Mouse (Mus musculus) c-Kit-positive CD71-positive TER-119-negative erythroid progenitor cells, embryonic 14.5 days (primary cell): ENCODE measurements at regions not wholly inside any gene's neighbourhood (a gene's known extent, or its start where the extent isn't known, plus 50 kb on each side); places are given as distances from the start of the nearest gene placed in this dataset.

ENCODE experiments used
- DNase-seq: peaks from one replicate; pipeline ENCODE4 v3.0.0-alpha.2; 2013; ENCODE audit warnings: low read depth

DNA sequence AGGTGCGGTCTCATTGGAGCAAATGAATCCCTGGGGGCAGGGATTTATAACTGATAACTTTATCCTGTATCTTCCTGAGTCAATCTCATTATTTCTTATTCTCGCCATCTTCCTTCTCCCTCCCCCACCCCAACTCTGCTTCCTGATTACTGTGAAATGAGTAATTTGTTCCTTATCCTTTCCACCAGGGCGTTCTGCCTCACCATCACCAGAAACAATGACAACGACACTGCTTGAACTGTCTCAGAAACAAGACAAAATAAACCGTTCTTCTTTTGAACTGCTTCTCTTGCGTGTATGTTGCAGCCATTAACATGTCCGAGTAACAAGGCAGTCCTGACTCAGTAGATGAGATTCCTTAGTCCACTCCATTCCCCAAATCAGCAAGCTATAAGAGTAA is 246.0 kb upstream of the Trib2 start:
- no peak for DNase-seq

DNA sequence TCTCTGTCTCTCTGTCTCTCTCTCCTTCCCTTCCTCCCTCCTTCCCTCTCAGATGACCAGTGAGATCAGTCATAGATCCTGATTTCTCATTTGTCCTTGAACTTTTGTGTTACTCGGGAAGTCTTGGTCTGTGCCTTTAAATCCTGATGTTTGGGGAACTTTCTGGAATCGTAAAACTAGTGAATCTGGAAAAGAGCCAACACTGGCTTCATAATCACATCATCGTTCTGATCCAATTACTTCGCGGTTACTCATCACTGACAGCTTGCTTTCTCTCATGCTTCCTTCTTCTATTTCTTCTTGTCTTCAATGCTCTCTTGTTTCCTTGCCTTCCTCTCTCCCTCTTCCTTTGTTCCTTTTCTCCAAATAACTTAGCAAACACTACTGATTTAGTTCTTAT is 243.7 kb upstream of the Trib2 start:
- DNase-seq: no peak

- no peak for DNase-seq
Measured at GRCm38 (mm10) chr12:16058255-16058654, 241.5 kb upstream of the Trib2 start.

GRCm38 (mm10) chr12:16056831-16057230 is 240.1 kb upstream of the Trib2 start:
- DNase-seq: no peak

DNA sequence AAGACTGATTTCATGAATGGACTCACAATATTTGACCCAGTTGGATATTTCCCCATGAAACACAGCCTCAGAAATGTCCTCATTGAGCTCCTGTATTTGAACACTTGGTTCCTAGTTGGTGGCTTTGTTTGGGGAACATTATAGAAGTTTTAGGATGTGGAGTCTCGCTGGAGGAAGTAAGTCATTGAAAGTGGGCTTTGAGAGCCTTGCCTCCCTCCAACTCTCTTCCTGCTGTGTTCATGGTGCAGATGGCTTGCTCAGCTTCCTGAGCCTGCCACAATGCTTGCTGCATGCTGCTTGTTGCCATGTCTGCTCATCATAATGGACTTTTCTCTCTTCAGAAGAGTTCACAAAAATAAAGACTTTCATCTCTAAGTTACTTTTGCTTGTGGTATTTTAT is 239.5 kb upstream of the Trib2 start:
- no peak for DNase-seq

GRCm38 (mm10) chr12:16054591-16054990 is 237.9 kb upstream of the Trib2 start:
- DNase-seq: no peak

DNA sequence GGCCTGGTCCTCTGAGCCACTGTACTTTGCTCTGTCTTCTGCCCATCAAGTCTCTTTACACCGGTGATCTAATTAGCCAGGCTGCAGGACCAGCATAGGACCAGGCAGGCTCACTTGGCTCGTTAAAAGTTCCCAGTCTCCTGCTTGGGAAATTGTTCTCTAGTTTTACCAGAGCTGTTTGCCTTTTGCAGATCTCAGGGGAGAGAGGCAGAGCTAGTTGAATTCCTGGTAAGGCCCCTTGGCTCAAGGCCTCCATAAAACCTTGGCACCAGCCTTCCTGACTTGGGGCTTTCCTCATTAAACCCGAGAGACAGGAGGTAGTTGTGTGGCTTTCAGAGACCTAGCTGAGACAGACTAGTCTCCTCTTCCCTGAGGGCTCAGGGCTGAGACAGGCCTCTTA is 237.0 kb upstream of the Trib2 start:
- no peak for DNase-seq

GRCm38 (mm10) chr12:16052998-16053397 is 236.3 kb upstream of the Trib2 start:
- no peak for DNase-seq

GRCm38 (mm10) chr12:16052353-16052752 is 235.6 kb upstream of the Trib2 start:
- no peak for DNase-seq

DNA sequence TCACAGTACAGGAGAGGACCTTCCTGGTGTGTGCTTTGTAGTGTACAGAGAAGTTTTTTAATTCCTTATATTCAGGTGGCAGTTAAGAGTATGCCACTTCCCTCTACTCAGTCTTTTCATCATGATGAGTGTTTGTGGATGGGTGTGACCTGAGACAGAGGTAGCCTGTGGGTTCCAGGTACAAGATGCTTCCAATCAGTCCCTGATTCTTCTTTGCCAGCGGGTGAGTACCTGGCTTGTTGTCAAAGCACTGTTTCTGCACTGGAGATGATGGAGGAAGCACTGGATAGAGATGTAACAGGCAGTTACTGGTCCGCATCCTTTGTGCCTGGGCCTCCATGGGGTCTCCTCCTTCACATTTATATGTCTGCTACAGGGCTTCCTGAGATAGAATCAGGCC is 234.7 kb upstream of the Trib2 start:
- no peak for DNase-seq

DNA sequence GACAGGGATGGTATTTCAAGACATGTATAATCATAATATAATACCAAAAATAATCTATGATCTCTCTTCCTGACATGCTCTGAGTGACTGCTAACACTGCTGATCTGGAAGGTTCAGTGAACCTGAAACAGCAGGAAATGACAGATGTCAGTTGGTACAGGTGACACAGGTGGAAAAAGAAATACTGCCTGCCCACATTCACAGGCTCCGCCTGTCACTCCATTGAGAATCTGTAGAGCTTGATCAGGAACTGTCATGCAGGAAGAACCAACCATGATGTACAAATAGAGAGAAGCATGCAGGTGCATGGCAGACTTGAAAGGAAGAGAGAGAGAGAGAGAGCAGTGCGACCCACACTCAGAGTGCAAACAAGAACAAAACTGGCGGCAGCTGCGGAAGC is 232.8 kb upstream of the Trib2 start:
- no peak for DNase-seq

DNA sequence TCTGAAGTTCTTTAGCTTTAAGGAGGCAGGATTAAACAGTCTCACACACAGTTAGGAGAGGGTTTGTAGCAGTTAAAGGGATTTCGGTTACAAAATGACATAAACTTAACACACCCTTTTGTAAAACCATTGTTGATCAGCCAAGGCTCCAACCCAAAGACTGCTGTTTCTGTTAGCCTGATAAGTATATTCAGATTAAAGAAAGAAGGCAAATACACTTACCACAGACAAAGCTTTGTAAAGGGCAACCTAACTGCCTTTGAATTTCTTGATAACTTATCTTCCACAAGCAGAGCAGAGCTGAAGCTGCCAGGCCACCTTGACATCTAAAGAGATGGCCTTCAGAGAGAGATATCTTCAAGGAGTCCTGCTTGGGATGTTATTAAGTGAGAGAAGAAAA is 229.9 kb upstream of the Trib2 start:
- peak; percentile 43 for DNase-seq

DNA sequence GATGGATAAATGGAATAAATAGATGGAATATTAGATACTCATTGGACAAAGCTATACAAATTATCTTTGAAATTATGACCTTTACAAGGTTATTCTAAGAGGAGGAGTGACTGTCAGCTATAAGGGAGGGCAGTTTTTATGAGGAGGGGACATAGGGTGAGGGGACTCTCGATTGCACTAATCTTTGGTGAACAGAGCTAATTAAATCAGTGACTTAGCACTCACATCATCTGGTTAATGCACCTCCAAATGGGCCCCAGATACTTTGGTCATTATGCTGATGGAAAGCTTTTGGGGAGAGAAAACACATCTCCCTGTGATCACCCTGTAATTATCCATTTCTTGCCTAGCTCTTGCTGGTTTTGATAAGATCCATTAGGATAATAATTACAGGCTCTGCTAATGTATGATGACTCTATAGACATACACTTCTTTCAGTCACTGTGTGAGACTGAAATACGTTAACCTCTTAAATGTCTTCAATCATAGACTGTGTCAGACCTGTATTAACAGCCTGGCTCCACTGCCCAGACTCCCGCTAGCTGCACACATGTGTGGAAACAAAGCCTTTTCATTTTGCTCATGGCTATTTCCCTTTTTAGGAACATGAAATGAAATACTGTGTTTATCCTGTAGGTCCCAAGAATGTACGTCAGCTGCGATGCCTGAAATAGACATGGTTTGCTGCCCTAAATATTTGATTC is 229.2 kb upstream of the Trib2 start:
- DNase-seq: no peak

GRCm38 (mm10) chr12:16043466-16044214 is 226.9 kb upstream of the Trib2 start:
- no peak for DNase-seq

GRCm38 (mm10) chr12:16042362-16042761 is 225.6 kb upstream of the Trib2 start:
- DNase-seq: no peak

DNA sequence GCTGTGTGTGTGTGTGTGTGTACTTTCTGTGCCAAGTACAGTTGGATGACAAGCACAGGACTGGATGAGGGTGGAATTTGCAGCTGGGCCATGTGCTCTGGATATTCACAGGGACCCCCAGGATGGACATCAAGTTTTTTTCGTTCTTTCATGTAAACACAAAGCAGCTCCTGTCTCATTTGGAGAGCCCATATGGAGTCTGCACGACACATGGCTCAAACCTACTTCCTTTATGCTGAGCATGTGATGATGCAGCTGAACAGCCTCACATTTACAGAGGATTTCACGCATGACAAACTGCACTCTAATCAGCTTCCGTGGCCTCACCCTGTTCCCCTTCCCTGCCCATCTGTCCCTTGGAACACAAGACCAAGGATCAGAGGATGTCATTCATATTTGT is 224.4 kb upstream of the Trib2 start:
- DNase-seq: no peak

DNA sequence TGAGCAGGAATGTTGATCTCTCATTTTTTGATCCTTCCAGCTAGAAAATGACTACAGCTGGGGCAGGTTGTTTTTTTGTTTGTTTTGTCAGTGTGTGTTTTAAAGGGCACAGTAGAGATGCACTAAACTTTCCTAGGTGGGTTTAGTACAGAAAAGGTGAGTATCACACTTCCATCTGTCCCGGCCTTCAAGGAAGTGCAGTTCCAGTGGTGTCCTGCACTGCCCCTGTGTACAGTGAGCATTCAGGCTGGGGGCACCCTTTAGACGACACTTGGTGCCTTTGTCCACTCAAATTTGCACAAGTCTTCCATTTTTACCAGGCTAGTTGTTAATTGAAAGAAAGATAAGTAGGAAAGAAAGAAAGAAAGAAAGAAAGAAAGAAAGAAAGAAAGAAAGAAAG is 218.8 kb upstream of the Trib2 start:
- DNase-seq: no peak

- no peak for DNase-seq
Measured at GRCm38 (mm10) chr12:16034691-16035515, 218.2 kb upstream of the Trib2 start.

DNA sequence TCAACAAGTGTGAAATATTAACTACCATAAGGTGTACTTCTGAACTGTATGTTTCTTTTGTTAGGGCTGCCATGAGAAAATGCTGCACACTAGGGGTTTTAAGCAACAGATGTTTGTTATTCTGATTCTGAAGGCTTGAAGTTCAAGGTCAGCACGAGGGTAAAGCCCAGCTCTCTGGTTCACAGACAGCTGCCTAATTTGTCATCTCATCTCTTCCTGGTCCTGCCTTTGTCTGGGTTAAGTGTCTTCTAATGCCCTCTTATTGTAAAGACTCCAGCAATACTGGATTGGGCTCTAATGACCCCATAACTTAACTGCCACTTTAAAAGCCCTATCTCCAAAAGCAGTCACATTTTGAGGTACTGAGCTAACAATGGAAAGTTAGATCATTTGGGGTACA is 209.9 kb upstream of the Trib2 start:
- DNase-seq: no peak

DNA sequence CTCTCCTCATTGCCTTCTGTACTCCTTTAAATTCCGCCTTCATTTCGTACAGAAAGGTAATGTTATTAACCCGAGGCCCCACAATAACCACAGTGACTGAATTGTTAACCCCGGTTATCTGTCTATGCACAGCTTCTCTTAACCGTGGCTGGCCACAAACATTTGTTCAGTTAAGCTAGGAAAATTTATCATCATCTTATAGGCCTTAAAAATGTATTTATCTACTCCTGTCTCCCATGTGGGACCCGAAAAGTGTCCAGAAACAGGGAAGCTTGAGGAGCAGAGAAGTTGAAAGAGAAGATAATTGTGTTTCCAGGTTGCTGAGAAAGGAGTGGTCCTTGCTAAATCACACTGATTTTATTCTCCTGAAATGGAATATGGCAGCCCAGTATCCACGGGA is 206.6 kb upstream of the Trib2 start:
- DNase-seq: no peak

DNA sequence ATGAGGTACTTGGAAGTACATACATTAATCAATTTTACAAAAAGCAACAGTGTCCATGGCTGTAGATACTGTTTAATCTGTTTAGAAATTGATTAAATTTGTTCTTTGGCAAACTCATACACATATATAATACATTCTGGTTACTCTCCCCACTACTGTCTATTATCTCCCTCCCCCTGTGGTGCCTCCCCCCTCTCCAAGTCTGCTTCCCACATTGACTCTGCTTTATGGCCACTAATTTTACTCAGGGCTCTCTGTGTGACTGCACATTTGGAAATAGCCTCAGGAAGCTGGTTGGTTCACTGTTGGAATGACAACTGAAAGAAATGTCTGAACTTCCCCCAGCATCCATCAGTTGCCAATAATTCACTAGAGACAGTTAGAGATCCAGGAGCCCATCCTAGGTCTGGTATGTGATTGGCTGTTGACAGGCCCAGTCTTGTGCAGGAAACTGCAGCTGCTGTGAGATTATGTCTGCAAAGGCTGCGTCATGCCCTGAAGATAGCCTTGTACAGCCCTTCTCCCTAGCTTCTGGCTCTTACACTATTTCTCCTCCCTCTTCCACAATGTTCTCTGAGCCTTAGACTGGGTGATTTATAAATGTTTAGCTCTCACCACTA is 204.6 kb upstream of the Trib2 start:
- peak; percentile 47 for DNase-seq

- no peak for DNase-seq
Measured at GRCm38 (mm10) chr12:16018237-16018636, 201.5 kb upstream of the Trib2 start.

DNA sequence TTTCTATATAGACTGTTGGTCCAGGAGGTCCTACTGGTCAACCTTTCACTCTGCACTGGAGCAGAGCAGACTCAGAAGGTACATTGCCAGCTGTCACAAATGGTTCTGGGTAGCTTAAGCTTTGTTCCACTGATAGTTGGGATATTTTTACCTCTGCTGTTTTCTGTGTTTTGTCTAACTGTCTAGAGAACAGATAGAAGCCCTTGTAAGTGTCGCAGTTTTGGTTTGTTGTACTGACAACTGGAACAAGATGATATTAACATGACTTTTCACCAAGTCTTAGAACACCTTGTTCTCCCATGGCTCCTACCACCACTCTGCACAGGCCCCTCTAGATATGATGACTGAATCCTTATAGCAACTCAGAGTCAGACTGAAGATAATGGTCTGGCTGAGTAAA is 199.9 kb upstream of the Trib2 start:
- DNase-seq: no peak
